Comparison of ENCODE assay signal across 9 mouse cellular contexts in genomic region chr3:113080704-113081103, GRCm38 (mm10).
A peak's percentile ranks its signal among the peaks of the same experiment; 100 is the strongest.
DNase-seq lines count a peak whose midpoint lies in the region; ATAC-seq lines count a peak whose summit lies in the region.
"Had no signal": no experiment of that assay in that cellular context is flagged by ENCODE, and none has a peak within 500 bp of the region (broad histone marks: within the 10 kb centered on the region; RNA-seq: fewer than 3 reads in every experiment).

No protein-coding gene starts in this region.

- no peaks in the 10 kb centered on the region for H3K27me3 ChIP-seq in hindbrain, embryonic 11.5 days (ENCODE audit: control insufficient read depth, insufficient read depth, low read length)
- H3K27me3 ChIP-seq in hindbrain, embryonic 12.5 days: no peaks in the 10 kb centered on the region
- no peaks in the 10 kb centered on the region for H3K27me3 ChIP-seq in embryonic facial prominence, embryonic 11.5 days (ENCODE audit: control insufficient read depth, insufficient read depth, low read length)
- no peaks in the 10 kb centered on the region for H3K27me3 ChIP-seq in neural tube, embryonic 11.5 days (ENCODE audit: control insufficient read depth, insufficient read depth, low read length)

- H3K4me2 ChIP-seq in hindbrain, embryonic 11.5 days (replicated peaks; ENCODE audit: low read depth, low read length): no peak overlapping the region
- H3K4me2 ChIP-seq in hindbrain, embryonic 12.5 days (replicated peaks): no peak overlapping the region
- H3K4me2 ChIP-seq in embryonic facial prominence, embryonic 11.5 days (ENCODE audit: low read depth, low read length): no peak overlapping the region
- H3K4me2 ChIP-seq in neural tube, embryonic 11.5 days (ENCODE audit: low read depth): no peak overlapping the region

- H3K4me1 ChIP-seq in hindbrain, embryonic 11.5 days (replicated peaks; ENCODE audit: control insufficient read depth, insufficient read depth, low read length): no peaks in the 10 kb centered on the region
- H3K4me1 ChIP-seq in hindbrain, embryonic 12.5 days: no peaks in the 10 kb centered on the region
- H3K4me1 ChIP-seq in embryonic facial prominence, embryonic 11.5 days (ENCODE audit: control insufficient read depth, insufficient read depth, low read length): no peaks in the 10 kb centered on the region
- no peaks in the 10 kb centered on the region for H3K4me1 ChIP-seq in neural tube, embryonic 11.5 days (ENCODE audit: control insufficient read depth, insufficient read depth, low read length)

- 0% methylated on average over 1 of the region's 1 CpGs for WGBS in hindbrain, embryonic 11.5 days
- 0% methylated on average over 1 of the region's 1 CpGs for WGBS in hindbrain, embryonic 12.5 days
- 0% methylated on average over 1 of the region's 1 CpGs for WGBS in embryonic facial prominence, embryonic 11.5 days
- 0% methylated on average over 1 of the region's 1 CpGs for WGBS in neural tube, embryonic 11.5 days

- no peaks in the 10 kb centered on the region for H3K36me3 ChIP-seq in hindbrain, embryonic 11.5 days (ENCODE audit: control insufficient read depth, insufficient read depth, low read length)
- H3K36me3 ChIP-seq in hindbrain, embryonic 12.5 days: no peaks in the 10 kb centered on the region
- no peaks in the 10 kb centered on the region for H3K36me3 ChIP-seq in embryonic facial prominence, embryonic 11.5 days (replicated peaks; ENCODE audit: control insufficient read depth, insufficient read depth, low read depth, low read length)
- H3K36me3 ChIP-seq in neural tube, embryonic 11.5 days (ENCODE audit: control insufficient read depth, insufficient read depth, low read length): no peaks in the 10 kb centered on the region

- no peak overlapping the region for H3K4me3 ChIP-seq in hindbrain, embryonic 11.5 days (ENCODE audit: low read depth, low read length)
- no peak overlapping the region for H3K4me3 ChIP-seq in hindbrain, embryonic 12.5 days
- H3K4me3 ChIP-seq in embryonic facial prominence, embryonic 11.5 days (ENCODE audit: low read depth, low read length): no peak overlapping the region
- no peak overlapping the region for H3K4me3 ChIP-seq in neural tube, embryonic 11.5 days (ENCODE audit: low read depth, low read length)

- H3K27ac ChIP-seq in hindbrain, embryonic 11.5 days (ENCODE audit: low read depth, low read length): no peak overlapping the region
- H3K27ac ChIP-seq in hindbrain, embryonic 12.5 days: no peak overlapping the region
- H3K27ac ChIP-seq in embryonic facial prominence, embryonic 11.5 days (replicated peaks; ENCODE audit: low read depth, low read length): no peak overlapping the region
- no peak overlapping the region for H3K27ac ChIP-seq in neural tube, embryonic 11.5 days (ENCODE audit: low read depth, low read length)
- H3K27ac ChIP-seq: liver, embryonic 14.5 days had no signal

- ATAC-seq in hindbrain, embryonic 11.5 days (ENCODE audit: low FRiP score): peak; percentile 63; the same call in 1 of the 2 replicates
- ATAC-seq in hindbrain, embryonic 12.5 days (ENCODE audit: low FRiP score): no peak
- ATAC-seq in embryonic facial prominence, embryonic 11.5 days (replicated peaks; ENCODE audit: insufficient number of reproducible peaks, low FRiP score, low TSS enrichment, low read depth): no peak
- ATAC-seq in neural tube, embryonic 11.5 days (ENCODE audit: insufficient read depth, low FRiP score, low TSS enrichment): 0 out of 2 replicates have a peak, but pooled peaks have one; percentile 11

- H3K9ac ChIP-seq in hindbrain, embryonic 11.5 days (ENCODE audit: low read depth, low read length): no peak overlapping the region
- H3K9ac ChIP-seq in hindbrain, embryonic 12.5 days: no peak overlapping the region
- H3K9ac ChIP-seq in embryonic facial prominence, embryonic 11.5 days (replicated peaks; ENCODE audit: low read length): no peak overlapping the region
- no peak overlapping the region for H3K9ac ChIP-seq in neural tube, embryonic 11.5 days (ENCODE audit: low read length)
- H3K9ac ChIP-seq: liver, embryonic 14.5 days had no signal

- no peaks in the 10 kb centered on the region for H3K9me3 ChIP-seq in hindbrain, embryonic 11.5 days (ENCODE audit: control insufficient read depth, low read length)
- no peaks in the 10 kb centered on the region for H3K9me3 ChIP-seq in hindbrain, embryonic 12.5 days (replicated peaks)
- H3K9me3 ChIP-seq in embryonic facial prominence, embryonic 11.5 days (replicated peaks; ENCODE audit: control insufficient read depth, low read length): no peaks in the 10 kb centered on the region
- no peaks in the 10 kb centered on the region for H3K9me3 ChIP-seq in neural tube, embryonic 11.5 days (ENCODE audit: control insufficient read depth, low read length)

- peak; percentile 77 for DNase-seq in hindbrain, embryonic 11.5 days (ENCODE audit: low spot score)
- DNase-seq in A20 (ENCODE audit: low read depth, low spot score): peak; percentile 61
- DNase-seq in adipocyte (ENCODE audit: low spot score): peak; percentile 59
- DNase-seq in embryonic facial prominence, embryonic 11.5 days (ENCODE audit: low spot score): peak; percentile 84
- DNase-seq in layer of hippocampus, adult 8-10 months (ENCODE audit: low spot score in 2 of 2): peak; percentile 19 to 52
- DNase-seq in neural tube, embryonic 11.5 days (ENCODE audit: low spot score): peak; percentile 63
- no peak for DNase-seq in ovary, postnatal 10 days (ENCODE audit: low spot score)

Comparison
In these comparisons a context has a peak if more than half of its experiments do, and no peak if none do; other contexts are left out.
1. ATAC-seq: peak in hindbrain, embryonic 11.5 days (single experiment) and neural tube, embryonic 11.5 days (single experiment); none in hindbrain, embryonic 12.5 days (single experiment) and embryonic facial prominence, embryonic 11.5 days (single experiment).